Mouse (Mus musculus) frontal cortex, adult 2 months (tissue): ENCODE data around the gene Nuak2. TPM values are rescaled to one million over a fixed set of nuclear protein-coding genes. Genes with fewer than 3 reads are reported as not detected.
A peak's percentile ranks its signal among the peaks of the same experiment; 100 is the strongest.
"Not testable (repeated sequence)": the region's sequence is repeated elsewhere in the genome, so short reads cannot be mapped to it uniquely, and the experiment has no call there.

ENCODE experiments used
- DNase-seq, 2 experiments: peaks; one replicate each; pipeline ENCODE4 v3.0.0; 2022; ENCODE audit warnings: low spot score in 1 of 2; ENCODE audit errors: extremely low spot score in 1 of 2
- polyA plus RNA-seq: library from polyadenylated mRNA; depleted of rRNA; stranded (reverse); fragments of >200 nt; gene quantifications from 2 replicates; pipeline ENCODE4 v1.2.3, GENCODE M21; 2012

The Nuak2 gene
- polyA plus RNA-seq, 1 experiment = 0.84 TPM

DNA sequence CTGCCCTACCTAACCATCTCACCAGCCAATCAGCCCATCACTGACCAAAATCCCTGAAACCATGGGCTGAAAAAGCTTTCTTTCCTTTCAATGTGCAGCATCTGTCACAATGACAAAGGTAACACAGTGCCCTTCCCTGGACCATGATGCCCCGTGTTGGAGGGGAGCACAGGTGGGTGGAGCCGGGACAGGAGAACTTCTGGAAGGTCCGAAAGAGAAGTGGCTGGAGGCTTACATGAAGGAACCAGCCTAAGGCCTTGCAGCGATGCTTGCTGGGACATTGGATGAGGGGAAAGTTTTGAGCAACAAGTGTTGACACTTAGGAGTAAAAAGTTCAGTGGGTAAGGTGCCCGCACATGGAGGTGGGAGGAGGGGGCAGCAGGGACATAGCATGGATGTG is 32.5 kb downstream of the Nuak2 start:
- no peak for DNase-seq

DNA sequence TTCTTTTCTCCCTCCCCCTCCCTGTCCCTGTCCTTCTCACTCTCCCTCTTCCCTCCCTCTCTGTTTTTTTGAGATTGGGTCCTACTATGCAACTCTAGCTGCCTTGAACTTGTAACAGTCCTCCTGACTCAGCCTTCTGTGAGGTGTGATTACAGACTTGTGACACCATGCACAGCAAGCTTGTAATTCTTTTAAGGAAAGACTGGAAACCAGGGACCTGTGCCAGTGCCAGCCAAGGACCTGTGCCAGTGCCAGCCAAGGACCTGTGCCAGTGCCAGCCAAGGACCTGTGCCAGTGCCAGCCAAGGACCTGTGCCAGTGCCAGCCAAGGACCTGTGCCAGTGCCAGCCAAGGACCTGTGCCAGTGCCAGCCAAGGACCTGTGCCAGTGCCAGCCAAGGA is 33.1 kb downstream of the Nuak2 start:
- DNase-seq = not testable (repeated sequence)

DNA sequence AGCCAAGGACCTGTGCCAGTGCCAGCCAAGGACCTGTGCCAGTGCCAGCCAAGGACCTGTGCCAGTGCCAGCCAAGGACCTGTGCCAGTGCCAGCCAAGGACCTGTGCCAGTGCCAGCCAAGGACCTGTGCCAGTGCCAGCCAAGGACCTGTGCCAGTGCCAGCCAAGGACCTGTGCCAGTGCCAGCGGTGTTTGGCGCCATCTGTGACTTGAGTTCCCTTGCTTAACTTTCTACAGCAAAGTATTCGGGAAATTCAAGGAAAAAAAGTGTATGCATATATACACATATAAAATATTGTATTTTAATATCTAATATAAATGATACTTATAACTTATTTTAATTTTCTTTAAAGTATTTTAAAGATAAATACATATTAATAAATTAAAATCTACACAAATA is 33.7 kb downstream of the Nuak2 start:
- DNase-seq = not testable (repeated sequence)

DNA sequence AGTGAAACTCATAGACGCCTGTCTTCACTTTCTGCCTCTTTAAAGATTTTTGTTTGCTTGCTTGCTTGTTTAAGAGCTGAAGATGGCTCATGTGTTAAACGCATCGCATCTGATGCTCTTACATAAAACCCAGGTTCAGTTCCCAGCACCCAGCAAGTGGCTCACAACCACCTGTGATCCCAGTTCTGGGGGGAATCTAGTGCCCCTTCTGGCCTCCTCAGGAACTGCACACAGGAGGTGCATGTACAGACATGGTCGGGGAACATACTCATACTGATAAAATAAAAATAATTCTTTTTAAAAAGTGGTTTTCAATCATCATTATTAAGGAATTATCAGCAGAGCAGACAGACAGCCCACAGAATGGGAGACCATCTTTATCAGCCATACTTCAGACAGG is 35.1 kb downstream of the Nuak2 start:
- DNase-seq = no peak

DNA sequence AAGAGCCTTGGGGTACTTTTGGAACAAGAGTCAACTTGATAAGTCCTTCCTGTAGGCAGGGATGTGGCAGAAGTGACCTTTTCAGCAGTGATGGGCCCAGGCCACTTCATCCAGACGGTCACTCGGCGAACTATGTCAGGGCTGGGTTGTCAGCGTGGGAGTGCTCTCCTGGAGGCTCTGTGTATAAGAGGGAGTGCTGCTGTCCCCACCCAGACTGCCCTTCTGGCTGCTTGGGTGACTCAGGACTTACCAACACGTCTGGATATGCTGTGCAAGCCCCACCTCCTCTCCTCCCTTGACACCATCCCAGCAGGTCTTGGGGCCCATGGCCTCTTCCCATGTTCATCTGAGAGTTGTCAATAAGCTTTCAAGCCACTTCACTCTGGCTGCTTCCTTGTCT is 37.5 kb downstream of the Nuak2 start:
- DNase-seq = no peak

DNA sequence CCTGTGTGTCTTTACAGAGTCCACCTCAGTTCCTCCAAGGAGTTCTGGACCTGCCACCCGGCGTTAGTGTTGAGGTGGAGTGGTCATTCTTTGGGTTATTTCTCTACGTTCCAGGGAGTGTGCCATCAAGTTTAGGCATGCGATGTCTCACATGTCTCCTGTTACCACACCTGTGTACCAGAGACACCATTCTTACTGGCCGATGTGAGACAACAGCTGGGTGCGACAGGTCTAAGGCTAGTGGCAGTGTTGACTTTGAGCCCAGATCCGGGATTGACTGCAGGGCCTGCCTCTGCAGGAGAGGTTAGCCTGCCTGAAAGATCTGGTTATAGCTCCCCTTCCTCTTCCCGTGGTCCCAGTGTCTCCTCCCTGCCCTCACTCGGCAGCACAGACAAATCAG is 38.3 kb downstream of the Nuak2 start:
- DNase-seq = no peak

DNA sequence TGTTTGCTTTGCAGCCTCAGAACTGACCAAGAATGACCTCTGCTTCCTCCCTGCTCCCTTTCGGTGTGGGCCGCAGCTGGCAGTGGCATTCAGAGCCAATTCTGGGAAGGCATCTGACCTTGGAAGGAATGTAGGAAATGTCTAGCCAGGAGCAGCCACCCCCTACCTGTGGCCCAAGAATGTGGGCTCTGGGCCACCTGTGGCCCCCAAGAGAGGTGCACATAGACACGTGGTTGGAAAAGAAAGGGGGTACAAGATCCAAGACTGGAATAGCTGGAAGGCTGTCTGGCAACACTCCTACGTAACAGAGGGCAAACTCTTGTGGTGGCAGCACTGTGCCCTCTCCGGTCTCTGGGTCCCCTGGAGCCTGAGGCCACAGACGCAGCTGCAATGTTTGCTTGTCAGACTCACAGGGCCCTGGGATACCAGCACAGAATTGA is 39.3 kb downstream of the Nuak2 start:
- DNase-seq = no peak

DNA sequence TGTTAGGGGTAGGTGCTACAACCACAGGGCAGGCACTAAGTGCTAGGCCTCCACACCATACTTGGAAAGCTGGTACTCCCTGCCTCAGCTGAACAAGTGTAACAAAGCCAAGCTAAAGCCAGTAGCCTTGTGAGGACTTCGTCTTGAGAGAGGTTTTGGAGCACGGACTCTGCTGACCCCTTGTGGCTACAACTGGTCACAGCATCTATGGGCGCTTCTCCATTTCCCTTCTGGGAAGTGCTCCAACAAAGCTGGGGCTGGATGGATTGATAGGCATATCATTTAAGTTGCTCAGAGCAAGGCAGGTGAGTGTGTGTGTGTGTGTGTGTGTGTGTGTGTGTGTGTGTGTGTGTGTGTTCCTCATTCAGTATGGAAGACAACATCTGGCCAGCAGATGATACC is 39.9 kb downstream of the Nuak2 start:
- DNase-seq = peak; percentile 71 to 94

DNA sequence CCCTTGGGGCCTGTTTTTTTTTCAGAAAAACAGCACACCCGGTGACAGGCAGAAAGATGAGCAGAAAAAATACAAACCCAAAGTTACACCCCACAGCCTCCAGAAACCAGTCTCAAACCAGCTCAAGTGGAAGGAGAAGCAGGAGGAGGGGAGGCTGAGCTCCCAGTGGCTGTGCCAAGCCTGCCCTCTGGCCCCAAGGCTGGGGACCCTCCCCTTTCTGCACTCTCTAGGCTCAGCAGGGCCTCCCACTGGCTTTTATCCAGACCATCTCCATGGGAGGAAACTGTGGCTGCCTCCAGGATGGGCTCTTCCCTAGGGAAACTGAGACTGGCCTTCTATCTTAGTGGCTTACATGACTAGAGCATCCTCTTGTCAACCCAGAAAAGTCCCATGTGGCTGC is 40.9 kb downstream of the Nuak2 start:
- DNase-seq = no peak

DNA sequence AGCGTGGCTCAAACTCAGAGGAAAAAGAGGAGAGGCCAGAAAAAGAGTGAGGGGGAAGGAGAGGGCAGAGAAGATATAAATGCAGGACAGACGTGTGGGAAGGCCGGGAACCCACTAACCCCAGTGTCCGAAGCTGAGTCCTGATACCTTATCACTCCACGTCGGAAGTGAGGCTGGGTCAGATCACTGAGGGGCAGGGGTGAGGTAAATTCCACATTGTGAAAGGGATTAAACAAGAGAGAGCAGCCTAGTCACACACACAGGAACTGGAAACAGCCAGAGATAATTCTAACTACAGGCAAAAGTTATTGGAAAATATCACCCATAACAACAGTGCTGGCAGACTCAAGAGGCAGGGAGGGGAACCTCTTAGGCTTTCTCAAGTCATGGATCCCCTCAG is 46.0 kb downstream of the Nuak2 start:
- no peak for DNase-seq

DNA sequence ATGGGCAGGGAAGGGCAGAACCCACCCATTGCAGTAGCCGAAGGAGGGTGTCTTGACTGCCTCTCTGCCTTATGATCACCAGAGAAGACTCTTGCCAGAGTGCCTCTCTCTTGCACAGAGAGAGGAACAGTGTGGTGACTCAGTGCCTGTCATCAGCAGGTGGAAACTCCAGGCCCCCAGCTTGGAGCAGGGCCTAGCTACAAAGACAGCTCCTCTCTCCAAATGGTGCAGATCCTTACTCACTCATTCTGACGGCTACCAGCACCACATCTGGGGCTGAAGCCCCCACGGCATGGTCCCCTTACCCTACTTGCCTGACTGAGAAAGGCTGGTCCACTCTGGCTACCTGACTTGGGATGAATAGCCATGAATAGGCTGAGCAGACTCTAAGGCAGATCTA is 48.5 kb downstream of the Nuak2 start:
- DNase-seq = peak in 1 of 2 experiments; percentile 68

DNA sequence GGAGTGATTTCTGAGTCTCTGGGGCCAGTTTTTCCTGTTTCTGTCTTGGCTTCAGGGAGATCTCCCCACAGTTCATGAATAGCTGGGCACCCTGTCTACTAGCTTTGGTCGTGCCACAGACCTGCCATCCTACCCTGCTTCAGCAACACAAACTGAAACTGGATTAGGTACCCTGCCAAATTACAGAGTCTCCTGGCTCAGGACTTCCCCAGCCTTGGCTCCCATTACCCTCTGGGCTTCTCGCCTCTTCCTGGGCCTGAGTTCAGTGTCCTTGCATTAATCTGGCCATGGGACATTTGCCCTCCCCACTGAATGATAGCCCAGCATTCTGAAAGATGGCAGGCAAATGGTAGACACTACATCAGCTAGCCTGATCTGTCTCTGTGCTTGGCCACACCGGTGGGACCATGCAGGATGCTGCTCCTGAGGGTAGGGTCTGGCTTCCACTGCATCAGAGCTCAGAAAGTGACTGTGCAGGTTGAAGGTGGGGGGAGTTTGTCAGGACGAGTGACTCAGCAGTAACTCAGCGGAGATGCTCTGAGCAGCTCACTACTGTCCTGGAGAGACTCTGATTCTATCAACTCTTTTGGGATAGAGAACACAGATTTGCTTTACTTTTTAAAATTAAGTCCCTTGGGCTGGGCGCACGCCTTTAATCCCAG is 49.1 kb downstream of the Nuak2 start:
- DNase-seq = no peak

DNA sequence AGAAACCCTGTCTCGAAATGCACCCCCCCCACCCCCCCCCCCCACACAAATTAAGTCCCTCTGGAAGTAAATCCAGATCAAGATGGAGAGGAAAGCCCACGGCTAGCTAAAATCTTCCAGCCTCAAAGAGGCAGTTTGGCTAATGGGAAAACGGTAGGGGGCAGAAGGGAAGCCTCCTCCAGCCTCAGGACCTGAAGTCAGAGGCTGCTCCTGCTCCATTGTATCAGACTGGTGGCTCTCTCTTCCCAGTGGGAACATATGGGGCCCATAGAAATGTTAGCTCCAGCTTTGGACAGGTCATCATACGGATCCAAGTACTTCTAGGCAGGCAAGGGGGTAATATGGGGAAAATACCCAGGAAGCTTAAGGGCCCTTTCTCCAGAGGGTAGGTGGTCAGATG is 49.7 kb downstream of the Nuak2 start:
- no peak for DNase-seq

DNA sequence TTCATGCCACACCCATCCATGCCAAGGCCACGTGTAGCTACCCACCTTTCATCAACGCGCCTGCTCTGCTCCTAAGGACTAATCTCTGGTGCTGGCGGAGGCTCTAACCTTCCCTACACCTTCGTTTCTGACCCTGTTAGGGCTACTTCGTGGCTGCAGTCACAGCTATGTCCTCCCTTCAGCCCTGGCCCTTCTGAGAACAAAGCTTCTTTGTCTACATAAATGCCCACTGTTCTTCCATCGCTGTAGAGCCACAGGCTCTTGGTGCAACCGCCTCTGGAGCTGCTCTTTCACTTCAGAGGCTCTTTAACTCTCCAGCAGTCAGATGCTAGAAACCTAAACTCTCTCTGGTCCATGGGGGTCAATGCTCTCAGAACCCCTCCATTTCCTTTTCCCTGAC is 50.3 kb downstream of the Nuak2 start:
- no peak for DNase-seq

DNA sequence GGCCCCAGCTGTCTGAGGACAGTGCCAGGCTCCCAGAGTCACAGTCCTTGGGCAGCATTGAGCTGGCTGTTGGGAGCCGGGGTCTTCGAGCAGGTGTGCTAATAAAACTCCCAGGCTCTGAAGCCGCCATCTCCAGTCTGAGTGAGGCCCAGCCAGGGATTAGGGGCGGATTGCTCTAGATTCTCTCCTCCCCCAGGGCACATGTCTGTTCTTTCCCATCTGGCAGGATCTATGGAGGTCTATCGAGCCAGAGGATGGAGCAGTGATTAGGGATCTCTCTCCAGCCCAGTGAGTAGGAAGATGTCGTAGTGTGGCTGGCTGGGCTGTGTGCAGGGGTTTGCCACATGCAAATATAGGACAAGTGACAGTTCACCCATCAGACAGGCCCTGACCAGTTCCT is 51.0 kb downstream of the Nuak2 start:
- no peak for DNase-seq

DNA sequence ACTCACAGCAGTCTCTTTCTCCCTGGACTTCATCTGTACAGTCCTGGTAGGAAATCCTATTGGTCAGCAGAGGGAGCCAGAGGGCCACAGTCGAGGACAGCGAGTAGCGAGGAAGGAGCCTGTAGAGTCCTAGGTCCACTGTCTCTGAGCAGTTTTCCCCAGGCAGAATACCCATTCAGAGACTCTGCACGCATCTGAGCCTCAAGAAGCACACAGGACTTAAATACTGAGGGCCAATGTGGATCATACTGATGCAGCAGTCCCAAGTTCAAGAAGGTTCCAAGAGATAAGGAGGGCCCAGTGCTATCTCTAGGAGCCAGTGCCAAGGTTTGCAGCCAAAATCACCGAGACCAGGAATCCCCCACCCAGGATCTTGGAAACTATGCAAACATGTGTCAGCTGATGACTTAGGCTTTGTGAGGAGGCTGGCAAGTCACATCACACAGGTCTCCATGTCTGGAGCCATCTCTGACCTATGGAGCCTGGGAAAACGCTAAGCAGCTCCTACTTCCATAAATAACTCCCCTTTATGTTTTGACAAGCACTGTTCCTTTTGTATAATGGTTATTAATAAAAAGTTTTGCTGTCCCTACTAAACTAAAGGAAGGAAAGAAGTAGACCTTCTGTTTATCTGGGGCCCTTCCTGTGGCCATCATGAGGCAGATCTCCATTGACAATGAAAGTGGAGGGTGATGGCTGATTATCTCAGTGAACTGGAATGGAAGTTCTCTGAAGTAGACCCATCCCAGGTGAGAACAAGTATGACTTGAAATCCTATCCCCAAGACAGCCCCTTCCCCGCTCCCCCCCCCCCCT is 52.0 kb downstream of the Nuak2 start:
- DNase-seq = peak; percentile 69 to 95

DNA sequence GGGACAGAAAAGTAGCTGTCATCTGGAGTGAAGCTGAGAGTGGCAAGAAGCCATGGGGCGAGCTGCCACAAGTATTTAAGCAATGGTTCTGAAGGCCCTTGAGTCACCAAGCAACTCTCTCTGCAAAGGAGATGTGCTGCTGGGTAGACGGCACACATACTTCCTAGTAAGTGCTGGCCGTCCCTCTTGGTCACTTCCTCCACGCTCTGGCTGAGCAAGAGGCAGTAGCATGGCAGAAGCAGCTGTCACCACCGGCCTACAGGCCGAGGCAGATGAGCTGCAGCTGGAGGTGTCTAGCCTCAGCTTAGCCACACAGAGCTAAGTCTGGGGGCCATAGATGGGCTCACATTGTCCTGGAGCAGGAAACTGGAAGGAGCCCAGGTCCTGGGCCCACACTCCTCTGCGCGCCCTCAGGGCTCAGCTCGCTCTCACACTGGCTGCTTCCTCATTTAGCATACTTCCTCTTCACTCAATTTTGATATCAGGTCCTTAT is 54.8 kb downstream of the Nuak2 start:
- DNase-seq = no peak

DNA sequence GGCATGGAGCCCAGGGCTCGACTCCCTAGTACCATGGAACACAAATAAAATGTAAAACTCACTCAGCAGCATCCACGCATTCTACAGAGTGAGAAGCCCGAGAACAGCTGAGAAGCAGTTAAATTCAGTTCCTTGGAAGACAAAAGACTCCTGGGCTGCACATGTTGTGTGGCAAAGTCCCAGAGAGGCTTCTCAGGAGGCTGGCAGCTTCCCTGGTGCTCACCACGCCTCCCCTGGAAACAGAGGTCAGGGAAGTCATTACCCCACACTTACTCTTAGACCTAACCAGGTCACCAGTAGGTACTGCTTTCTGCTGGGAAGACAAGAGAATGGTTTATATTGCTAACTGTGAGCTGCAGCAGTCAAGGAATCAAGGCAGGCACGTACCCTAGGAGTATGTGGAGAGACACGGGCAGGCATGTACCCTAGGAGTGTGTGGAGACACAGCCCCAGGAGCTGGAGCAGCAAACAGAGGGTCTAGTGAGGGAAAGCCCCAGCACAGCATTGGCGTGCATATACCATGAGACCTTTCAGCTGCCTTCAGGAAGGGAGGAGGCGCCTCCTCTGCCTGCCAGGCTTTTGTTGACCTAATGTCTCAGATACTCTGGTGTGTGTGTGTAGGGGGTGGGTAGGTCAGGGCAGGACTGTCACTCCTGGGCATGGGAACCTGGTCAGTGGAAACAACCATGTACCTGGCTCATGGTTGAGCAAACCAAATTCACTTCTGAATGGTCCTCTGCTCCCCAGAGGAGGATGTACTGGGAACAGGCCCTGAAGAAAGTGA is 55.6 kb downstream of the Nuak2 start:
- no peak for DNase-seq

DNA sequence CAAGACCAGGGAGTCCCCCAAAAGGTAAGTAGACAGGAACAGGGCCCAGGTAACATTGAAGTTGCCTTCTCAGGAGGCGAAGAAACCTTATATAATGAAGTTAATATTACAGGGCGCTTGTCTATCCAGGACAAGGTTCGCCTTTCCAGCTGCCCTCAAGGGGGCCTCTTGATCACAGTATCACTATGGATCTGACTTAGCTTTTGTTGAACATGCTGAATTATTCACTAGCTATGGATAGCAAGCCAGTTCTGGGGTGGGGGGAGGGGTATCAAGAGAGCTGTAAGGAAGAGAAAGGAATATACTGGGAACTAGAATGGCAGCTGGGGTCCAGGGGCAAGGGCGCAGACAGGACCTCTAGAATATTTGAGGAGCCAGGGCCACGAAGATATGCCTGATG is 56.4 kb downstream of the Nuak2 start:
- DNase-seq = no peak

DNA sequence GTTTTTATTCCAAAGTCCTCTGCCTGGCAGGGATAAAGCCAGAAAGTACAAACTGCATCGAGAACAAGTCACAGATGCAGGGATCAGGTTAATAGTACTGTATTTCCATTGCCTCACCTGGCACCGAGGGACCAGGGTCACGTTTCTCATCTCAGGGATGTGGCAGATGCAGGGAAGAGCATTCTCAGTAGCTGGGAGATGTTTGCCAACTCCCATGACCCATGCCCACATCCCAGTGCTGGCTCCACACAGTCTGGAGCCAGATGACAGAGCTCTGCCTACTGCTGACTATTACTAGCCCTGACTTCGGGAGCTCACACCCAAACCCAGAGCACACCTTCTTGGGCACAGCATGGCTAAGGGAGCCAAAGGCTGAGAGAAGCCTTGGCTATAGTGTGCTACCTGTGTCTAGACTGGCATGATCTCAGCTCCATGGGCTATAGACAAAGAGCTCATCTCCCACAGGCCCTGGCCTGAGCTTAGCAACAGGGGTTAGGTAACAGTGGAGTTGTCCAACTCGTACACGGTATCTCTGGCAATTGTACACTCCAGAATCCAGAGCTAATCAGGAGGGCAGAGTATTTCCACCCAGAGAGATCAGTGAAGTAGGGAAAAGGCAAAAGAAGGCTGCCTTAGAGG is 57.1 kb downstream of the Nuak2 start:
- no peak for DNase-seq
